Mouse (Mus musculus) lung, postnatal 0 days (tissue): ENCODE measurements around the gene Sox5.

ENCODE experiments used
- CTCF ChIP-seq: IDR thresholded peaks from 2 replicates; pipeline ENCODE4 v1.5.1; 2016; ENCODE audit warnings: antibody characterized with exemption, mild to moderate bottlenecking
- EP300 ChIP-seq: IDR thresholded peaks from 2 replicates; pipeline ENCODE4 v1.6.1; 2016; ENCODE audit warnings: antibody characterized with exemption, mild to moderate bottlenecking, control low read depth

GRCm38 (mm10) chr6:144203013-144203412 lies 578.8 kb downstream of the Sox5 start:
- TF ChIP-seq CTCF, result no peak
- TF ChIP-seq EP300, result no peak
